Mouse (Mus musculus): ENCODE measurements at regions not wholly inside any gene's neighbourhood (a gene's known extent, or its start where the extent isn't known, plus 50 kb on each side); places are given as distances from the start of the nearest gene placed in this dataset.

DNA sequence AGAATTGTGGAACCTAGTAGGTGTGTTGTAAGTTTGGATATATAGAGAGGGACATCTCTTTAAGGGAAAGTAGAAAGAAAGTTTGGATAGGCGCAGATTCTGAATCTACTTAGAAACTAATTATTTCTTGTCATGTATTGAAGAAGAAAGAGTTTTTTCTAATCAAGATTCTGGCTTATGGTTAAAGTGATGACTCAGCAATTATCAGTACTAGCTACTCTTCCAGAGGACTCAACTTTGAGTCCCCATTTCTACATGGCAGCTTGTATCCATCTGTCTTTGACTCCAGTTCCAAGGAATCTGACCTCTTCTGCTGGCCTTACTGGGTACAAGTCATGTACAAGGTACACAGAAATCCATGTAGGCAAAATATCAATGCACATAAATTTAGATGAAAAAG lies 2767.1 kb downstream of the Gm37988 start:
- Histone ChIP-seq H3K4me3 (ENCODE audit: low read depth, low read length) (no peak overlapping the region), H3K9ac (ENCODE audit: low read depth, low read length) (no peak overlapping the region), H3K9me3 (ENCODE audit: control insufficient read depth) (no peaks in the 10 kb centered on the region), H3K36me3 (ENCODE audit: control insufficient read depth, insufficient read depth) (no peaks in the 10 kb centered on the region), H3K27ac (ENCODE audit: low read depth, low read length) (no peak overlapping the region), H3K4me1 (replicated peaks; ENCODE audit: control insufficient read depth, insufficient read depth, low read length) (no peaks in the 10 kb centered on the region), H3K4me2 (replicated peaks; ENCODE audit: low read depth) (no peak overlapping the region), H3K27me3 (replicated peaks; ENCODE audit: control insufficient read depth, insufficient read depth, low read length) (no peaks in the 10 kb centered on the region)
- TF ChIP-seq CTCF (IDR thresholded peaks at IDR 0.05; ENCODE audit: low read depth) = no peak
- no peak for ATAC-seq
- 93% methylated on average over 1 of the region's 1 CpGs for WGBS

- Histone ChIP-seq H3K9ac (ENCODE audit: low read depth, low read length) (no peak overlapping the region), H3K36me3 (ENCODE audit: control insufficient read depth, insufficient read depth) (no peaks in the 10 kb centered on the region), H3K9me3 (ENCODE audit: control insufficient read depth) (no peaks in the 10 kb centered on the region), H3K4me3 (ENCODE audit: low read depth, low read length) (no peak overlapping the region), H3K4me1 (replicated peaks; ENCODE audit: control insufficient read depth, insufficient read depth, low read length) (no peaks in the 10 kb centered on the region), H3K4me2 (replicated peaks; ENCODE audit: low read depth) (no peak overlapping the region), H3K27me3 (replicated peaks; ENCODE audit: control insufficient read depth, insufficient read depth, low read length) (no peaks in the 10 kb centered on the region), H3K27ac (ENCODE audit: low read depth, low read length) (no peak overlapping the region)
- TF ChIP-seq CTCF (IDR thresholded peaks at IDR 0.05; ENCODE audit: low read depth) = no peak
- no peak for ATAC-seq
- 68% methylated on average over 3 of the region's 3 CpGs for WGBS
Observed at GRCm38 (mm10) chr1:7586409-7586808, 2778.7 kb downstream of the Gm37988 start.

GRCm38 (mm10) chr1:7591327-7591726 lies 2783.6 kb downstream of the Gm37988 start:
- H3K9me3 ChIP-seq (ENCODE audit: control insufficient read depth) = no peaks in the 10 kb centered on the region
- no peak for TF ChIP-seq CTCF (IDR thresholded peaks at IDR 0.05; ENCODE audit: low read depth)
- no peak overlapping the region for H3K4me3 ChIP-seq (ENCODE audit: low read depth, low read length)
- no peaks in the 10 kb centered on the region for H3K27me3 ChIP-seq (replicated peaks; ENCODE audit: control insufficient read depth, insufficient read depth, low read length)
- H3K36me3 ChIP-seq (ENCODE audit: control insufficient read depth, insufficient read depth) = no peaks in the 10 kb centered on the region
- no peak for ATAC-seq
- no peak overlapping the region for H3K4me2 ChIP-seq (replicated peaks; ENCODE audit: low read depth)
- H3K27ac ChIP-seq (ENCODE audit: low read depth, low read length) = no peak overlapping the region
- no peaks in the 10 kb centered on the region for H3K4me1 ChIP-seq (replicated peaks; ENCODE audit: control insufficient read depth, insufficient read depth, low read length)
- no peak overlapping the region for H3K9ac ChIP-seq (ENCODE audit: low read depth, low read length)

Data from intestine, postnatal 0 days (tissue).